Mouse (Mus musculus): ENCODE measurements at regions not wholly inside any gene's neighbourhood (a gene's known extent, or its start where the extent isn't known, plus 50 kb on each side); places are given as distances from the start of the nearest gene placed in this dataset.

DNA sequence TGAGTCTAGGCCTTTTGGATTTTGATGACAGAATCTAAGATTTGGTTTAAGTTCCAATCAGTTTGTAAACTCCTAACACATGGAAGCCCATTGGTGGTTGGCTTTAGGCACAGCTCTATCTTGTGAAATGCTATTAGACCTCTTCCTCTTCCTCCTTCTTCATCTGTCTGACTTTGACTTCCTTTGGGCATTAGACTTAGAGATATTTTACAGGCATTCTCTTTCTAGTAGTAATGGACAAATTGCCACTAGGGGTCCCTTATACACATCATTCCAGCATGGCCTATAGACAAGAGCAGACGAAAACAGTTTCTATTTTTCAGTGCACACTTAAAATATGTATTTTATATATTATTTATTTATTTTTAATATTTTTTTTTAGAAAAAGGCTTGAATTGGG lies 221.5 kb downstream of the 1500009L16Rik start:
- Histone ChIP-seq H3K4me2 (ENCODE audit: low read length) (no peak overlapping the region), H3K27me3 (replicated peaks; ENCODE audit: control insufficient read depth, insufficient read depth, low read length) (no peaks in the 10 kb centered on the region), H3K9ac (ENCODE audit: low read length) (no peak overlapping the region), H3K27ac (ENCODE audit: low read depth) (no peak overlapping the region), H3K4me3 (ENCODE audit: low read depth, low read length) (no peak overlapping the region), H3K36me3 (ENCODE audit: control insufficient read depth, insufficient read depth, low read length) (no peaks in the 10 kb centered on the region), H3K4me1 (replicated peaks; ENCODE audit: control insufficient read depth, insufficient read depth, low read length) (peaks cover 8% of the 10 kb centered on the region; the same call in 1 of the 2 replicates), H3K9me3 (ENCODE audit: control insufficient read depth, low read length) (no peaks in the 10 kb centered on the region)
- ATAC-seq (replicated peaks; ENCODE audit: low FRiP score, low TSS enrichment, low read depth), result no peak
- WGBS, result 80% methylated on average over 1 of the region's 1 CpGs
- no peak for DNase-seq (ENCODE audit: low spot score)

- no peaks in the 10 kb centered on the region for H3K36me3 ChIP-seq (ENCODE audit: control insufficient read depth, insufficient read depth, low read length)
- H3K27ac ChIP-seq (ENCODE audit: low read depth), result no peak overlapping the region
- ATAC-seq (replicated peaks; ENCODE audit: low FRiP score, low TSS enrichment, low read depth), result no peak
These were observed 222.2 kb downstream of the 1500009L16Rik start for GRCm38 (mm10) chr10:83944897-83945296.

GRCm38 (mm10) chr10:83945503-83945902 lies 222.8 kb downstream of the 1500009L16Rik start:
- no peak overlapping the region for H3K4me2 ChIP-seq (ENCODE audit: low read length)
- H3K27me3 ChIP-seq (replicated peaks; ENCODE audit: control insufficient read depth, insufficient read depth, low read length), result no peaks in the 10 kb centered on the region
- H3K4me3 ChIP-seq (ENCODE audit: low read depth, low read length), result no peak overlapping the region
- no peak overlapping the region for H3K27ac ChIP-seq (ENCODE audit: low read depth)
- DNase-seq (ENCODE audit: low spot score) (no peak), ATAC-seq (replicated peaks; ENCODE audit: low FRiP score, low TSS enrichment, low read depth) (no peak)
- peaks cover 8% of the 10 kb centered on the region; the same call in 1 of the 2 replicates for H3K4me1 ChIP-seq (replicated peaks; ENCODE audit: control insufficient read depth, insufficient read depth, low read length)
- 28% methylated on average over 9 of the region's 9 CpGs for WGBS
- no peak overlapping the region for H3K9ac ChIP-seq (ENCODE audit: low read length)
- no peaks in the 10 kb centered on the region for H3K36me3 ChIP-seq (ENCODE audit: control insufficient read depth, insufficient read depth, low read length)
- no peaks in the 10 kb centered on the region for H3K9me3 ChIP-seq (ENCODE audit: control insufficient read depth, low read length)

More at GRCm38 (mm10) chr10:83944897-83945296, 222.2 kb downstream of the 1500009L16Rik start:
- Histone ChIP-seq H3K9me3 (ENCODE audit: control insufficient read depth, low read length) (no peaks in the 10 kb centered on the region), H3K9ac (ENCODE audit: low read length) (no peak overlapping the region), H3K27me3 (replicated peaks; ENCODE audit: control insufficient read depth, insufficient read depth, low read length) (no peaks in the 10 kb centered on the region), H3K4me1 (replicated peaks; ENCODE audit: control insufficient read depth, insufficient read depth, low read length) (peaks cover 8% of the 10 kb centered on the region; the same call in 1 of the 2 replicates), H3K4me2 (ENCODE audit: low read length) (no peak overlapping the region), H3K4me3 (ENCODE audit: low read depth, low read length) (no peak overlapping the region)
- no peak for DNase-seq (ENCODE audit: low spot score)
- WGBS, result 96% methylated on average over 10 of the region's 10 CpGs

DNA sequence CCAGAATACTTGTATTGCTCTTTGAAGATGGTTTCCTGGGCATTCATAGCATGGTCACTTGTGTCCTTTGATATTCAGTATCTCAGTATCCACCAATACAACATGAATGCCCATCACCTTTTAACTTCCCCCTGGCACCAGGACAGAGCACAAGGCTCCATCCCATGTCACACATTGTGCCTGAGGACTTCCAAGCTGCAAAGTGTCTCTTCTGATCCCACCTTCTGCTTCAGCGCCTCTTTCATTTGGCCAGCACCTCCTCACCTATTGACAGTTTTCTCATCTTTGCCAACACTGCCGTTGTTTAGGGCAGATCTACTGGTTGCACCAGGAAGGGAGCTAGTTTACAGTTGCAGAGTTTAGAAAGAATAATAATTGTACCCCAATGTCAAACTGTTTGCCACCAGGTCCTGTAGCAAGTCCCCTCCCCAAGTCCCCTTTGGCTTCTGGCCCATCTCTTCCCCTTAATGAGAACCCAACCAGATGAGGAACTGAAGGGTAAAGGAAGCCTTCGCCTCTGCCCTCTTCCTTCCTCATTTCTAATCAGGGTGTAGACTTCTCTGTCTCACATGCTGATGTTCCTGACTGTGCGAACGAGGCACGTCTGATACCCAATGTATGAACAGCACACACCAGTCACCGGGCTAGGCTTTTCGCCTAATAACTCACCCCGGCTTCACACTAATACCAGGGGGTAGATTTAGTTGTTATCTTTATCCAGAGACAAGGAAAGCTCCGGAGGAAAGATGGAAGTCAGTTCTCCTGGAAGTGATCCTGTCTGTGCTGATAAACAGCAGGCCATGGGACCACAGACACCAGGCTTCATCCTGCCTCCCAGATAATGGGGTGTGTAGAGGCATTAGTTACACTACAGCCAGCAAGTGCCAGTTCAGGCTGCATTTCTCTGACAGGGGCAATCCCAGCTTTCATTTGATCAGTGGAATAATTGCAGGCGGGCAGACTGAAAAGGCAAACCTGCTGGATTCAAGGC lies 223.8 kb downstream of the 1500009L16Rik start:
- H3K36me3 ChIP-seq (ENCODE audit: control insufficient read depth, insufficient read depth, low read length), result no peaks in the 10 kb centered on the region
- H3K4me2 ChIP-seq (ENCODE audit: low read length), result no peak overlapping the region
- no peaks in the 10 kb centered on the region for H3K27me3 ChIP-seq (replicated peaks; ENCODE audit: control insufficient read depth, insufficient read depth, low read length)
- peaks cover 8% of the 10 kb centered on the region; the same call in 1 of the 2 replicates for H3K4me1 ChIP-seq (replicated peaks; ENCODE audit: control insufficient read depth, insufficient read depth, low read length)
- H3K4me3 ChIP-seq (ENCODE audit: low read depth, low read length), result no peak overlapping the region
- no peak overlapping the region for H3K9ac ChIP-seq (ENCODE audit: low read length)
- no peak overlapping the region for H3K27ac ChIP-seq (ENCODE audit: low read depth)
- ATAC-seq (replicated peaks; ENCODE audit: low FRiP score, low TSS enrichment, low read depth) (no peak), DNase-seq (ENCODE audit: low spot score) (no peak)
- 47% methylated on average over 11 of the region's 11 CpGs for WGBS
- no peaks in the 10 kb centered on the region for H3K9me3 ChIP-seq (ENCODE audit: control insufficient read depth, low read length)

DNA sequence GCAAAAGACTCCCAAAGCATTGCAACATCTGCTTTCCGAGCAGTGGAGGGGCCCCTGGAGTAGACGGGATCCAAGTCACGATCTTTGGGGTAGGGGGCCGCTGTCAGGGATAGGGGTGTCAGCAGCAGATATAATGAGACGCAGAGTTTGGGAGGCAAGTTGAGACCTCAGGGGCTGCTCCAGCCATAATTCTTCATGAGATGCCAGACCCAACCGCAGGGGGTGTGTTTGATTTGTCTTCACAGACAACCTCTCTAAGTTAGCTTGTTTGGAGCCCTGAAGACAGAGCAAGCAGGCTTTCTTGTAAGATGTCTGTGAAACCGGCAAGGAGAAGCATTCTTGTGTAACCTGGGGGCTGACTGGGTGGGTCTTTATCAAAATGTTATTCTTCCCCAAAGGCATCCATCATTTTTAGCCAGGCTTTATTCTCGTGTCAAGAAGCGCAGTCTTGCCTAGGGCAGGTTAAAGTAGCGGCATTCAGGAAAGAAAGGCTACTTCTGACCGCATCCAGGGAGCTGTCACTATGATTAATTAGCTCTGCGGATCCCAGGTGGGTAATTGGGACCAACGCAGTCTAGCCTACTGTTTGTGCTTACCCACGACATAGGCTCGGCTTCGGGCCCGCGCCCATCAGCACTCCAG lies 234.6 kb downstream of the 1500009L16Rik start:
- no peak overlapping the region for H3K4me3 ChIP-seq (ENCODE audit: low read depth, low read length)
- 30% methylated on average over 18 of the region's 18 CpGs for WGBS
- ATAC-seq (replicated peaks; ENCODE audit: low FRiP score, low TSS enrichment, low read depth) (no peak), DNase-seq (ENCODE audit: low spot score) (no peak)
- H3K9ac ChIP-seq (ENCODE audit: low read length), result no peak overlapping the region
- no peak overlapping the region for H3K4me2 ChIP-seq (ENCODE audit: low read length)
- H3K4me1 ChIP-seq (replicated peaks; ENCODE audit: control insufficient read depth, insufficient read depth, low read length), result no peaks in the 10 kb centered on the region
- H3K27me3 ChIP-seq (replicated peaks; ENCODE audit: control insufficient read depth, insufficient read depth, low read length), result no peaks in the 10 kb centered on the region
- no peaks in the 10 kb centered on the region for H3K36me3 ChIP-seq (ENCODE audit: control insufficient read depth, insufficient read depth, low read length)
- no peak overlapping the region for H3K27ac ChIP-seq (ENCODE audit: low read depth)
- H3K9me3 ChIP-seq (ENCODE audit: control insufficient read depth, low read length), result no peaks in the 10 kb centered on the region

DNA sequence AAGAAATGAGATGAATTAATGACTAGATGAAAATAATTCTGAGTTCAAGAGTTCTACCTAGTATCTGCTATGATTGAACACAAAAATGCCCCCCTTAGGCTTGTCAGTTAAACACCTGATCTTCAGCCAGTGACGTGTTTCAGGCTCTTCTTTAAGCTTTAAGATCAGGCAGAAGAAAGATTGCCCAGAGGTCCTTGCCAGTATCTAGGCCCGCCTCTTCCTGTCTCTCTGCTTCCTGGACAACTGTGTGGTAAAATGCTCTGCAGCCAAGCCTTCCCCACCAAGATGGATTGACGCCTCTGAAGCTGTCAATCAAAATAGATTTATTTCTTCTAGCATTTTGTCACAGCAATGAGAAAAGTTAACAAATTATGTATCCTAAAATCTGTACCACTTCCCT lies 235.7 kb downstream of the 1500009L16Rik start:
- Histone ChIP-seq H3K4me2 (ENCODE audit: low read length) (no peak overlapping the region), H3K36me3 (ENCODE audit: control insufficient read depth, insufficient read depth, low read length) (no peaks in the 10 kb centered on the region), H3K9ac (ENCODE audit: low read length) (no peak overlapping the region), H3K9me3 (ENCODE audit: control insufficient read depth, low read length) (no peaks in the 10 kb centered on the region), H3K27ac (ENCODE audit: low read depth) (no peak overlapping the region), H3K4me3 (ENCODE audit: low read depth, low read length) (no peak overlapping the region), H3K27me3 (replicated peaks; ENCODE audit: control insufficient read depth, insufficient read depth, low read length) (no peaks in the 10 kb centered on the region), H3K4me1 (replicated peaks; ENCODE audit: control insufficient read depth, insufficient read depth, low read length) (no peaks in the 10 kb centered on the region)
- DNase-seq (ENCODE audit: low spot score) (no peak), ATAC-seq (replicated peaks; ENCODE audit: low FRiP score, low TSS enrichment, low read depth) (no peak)
- 78% methylated on average over 3 of the region's 3 CpGs for WGBS

GRCm38 (mm10) chr10:83958826-83959225 lies 236.2 kb downstream of the 1500009L16Rik start:
- no peaks in the 10 kb centered on the region for H3K9me3 ChIP-seq (ENCODE audit: control insufficient read depth, low read length)
- WGBS, result 86% methylated on average over 2 of the region's 2 CpGs
- H3K4me1 ChIP-seq (replicated peaks; ENCODE audit: control insufficient read depth, insufficient read depth, low read length), result no peaks in the 10 kb centered on the region
- no peak overlapping the region for H3K4me3 ChIP-seq (ENCODE audit: low read depth, low read length)
- H3K9ac ChIP-seq (ENCODE audit: low read length), result no peak overlapping the region
- no peaks in the 10 kb centered on the region for H3K36me3 ChIP-seq (ENCODE audit: control insufficient read depth, insufficient read depth, low read length)
- DNase-seq (ENCODE audit: low spot score) (no peak), ATAC-seq (replicated peaks; ENCODE audit: low FRiP score, low TSS enrichment, low read depth) (no peak)
- H3K4me2 ChIP-seq (ENCODE audit: low read length), result no peak overlapping the region
- H3K27ac ChIP-seq (ENCODE audit: low read depth), result no peak overlapping the region
- H3K27me3 ChIP-seq (replicated peaks; ENCODE audit: control insufficient read depth, insufficient read depth, low read length), result no peaks in the 10 kb centered on the region

DNA sequence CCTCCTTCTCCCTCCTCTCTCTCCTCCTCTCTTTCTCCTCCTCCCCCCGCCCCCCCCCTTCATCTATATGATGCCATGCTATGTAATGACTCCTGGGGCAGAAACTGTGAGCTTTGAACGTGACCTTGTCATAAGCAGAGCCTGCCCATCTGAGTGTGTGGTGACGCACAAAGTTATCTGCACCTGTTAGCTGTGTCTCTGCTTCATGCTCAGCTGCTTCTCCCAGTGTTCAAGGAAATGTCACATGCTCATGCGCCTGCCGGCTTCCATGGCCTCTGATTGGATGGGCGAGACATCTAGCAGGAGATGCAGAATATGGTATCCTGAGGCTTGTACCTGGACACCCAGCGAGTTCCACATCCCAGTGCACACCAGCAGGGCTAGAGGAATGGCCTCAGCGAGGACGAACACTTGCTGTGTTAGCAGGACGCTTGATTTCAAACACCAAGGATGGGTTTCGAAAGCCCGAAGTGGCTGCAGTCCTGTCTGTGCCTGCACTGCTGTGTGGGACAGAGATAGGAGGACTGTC lies 240.6 kb downstream of the 1500009L16Rik start:
- Histone ChIP-seq H3K27ac (ENCODE audit: low read depth) (no peak overlapping the region), H3K36me3 (ENCODE audit: control insufficient read depth, insufficient read depth, low read length) (no peaks in the 10 kb centered on the region), H3K4me2 (ENCODE audit: low read length) (no peak overlapping the region), H3K4me1 (replicated peaks; ENCODE audit: control insufficient read depth, insufficient read depth, low read length) (no peaks in the 10 kb centered on the region), H3K27me3 (replicated peaks; ENCODE audit: control insufficient read depth, insufficient read depth, low read length) (no peaks in the 10 kb centered on the region), H3K9ac (ENCODE audit: low read length) (no peak overlapping the region), H3K4me3 (ENCODE audit: low read depth, low read length) (no peak overlapping the region), H3K9me3 (ENCODE audit: control insufficient read depth, low read length) (no peaks in the 10 kb centered on the region)
- ATAC-seq (replicated peaks; ENCODE audit: low FRiP score, low TSS enrichment, low read depth), result no peak
- 81% methylated on average over 12 of the region's 12 CpGs for WGBS
- no peak for DNase-seq (ENCODE audit: low spot score)

All from intestine, embryonic 14.5 days (tissue).